Mouse (Mus musculus): ENCODE measurements at regions not wholly inside any gene's neighbourhood (a gene's known extent, or its start where the extent isn't known, plus 50 kb on each side); places are given as distances from the start of the nearest gene placed in this dataset.

DNA sequence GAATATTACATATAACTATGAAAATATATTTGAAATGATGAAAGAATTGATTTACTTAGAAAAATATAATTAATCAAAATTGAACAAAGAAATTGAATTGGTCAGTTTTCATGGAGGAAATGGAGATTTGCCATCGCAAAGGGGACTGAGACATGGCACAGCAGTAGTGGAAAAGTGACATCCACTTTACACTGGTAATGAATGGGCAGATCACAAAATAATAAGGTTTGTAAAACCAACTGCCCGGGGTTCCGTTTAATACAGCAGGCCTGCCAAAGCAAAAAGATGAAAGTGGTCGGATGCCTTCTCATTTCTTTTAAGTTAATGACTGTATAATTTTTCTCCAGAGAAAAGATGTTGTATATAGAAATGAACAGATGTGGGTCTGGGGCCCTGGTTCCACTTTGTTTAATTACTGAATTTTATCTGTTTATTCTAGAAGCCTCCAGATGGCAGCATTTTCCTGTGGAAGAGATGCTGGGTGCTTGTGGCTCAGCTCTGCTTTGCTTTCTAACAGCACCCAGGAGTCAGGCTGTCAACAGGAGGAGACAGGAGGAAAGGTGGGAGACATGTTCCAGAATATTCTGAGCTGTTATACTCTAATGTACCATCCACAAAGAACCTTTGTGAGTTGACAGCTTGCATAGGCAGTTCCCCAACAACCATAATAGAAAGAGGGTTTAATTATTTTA lies 75.6 kb upstream of the Fbxl17 start:
- H3K9me3 ChIP-seq (ENCODE audit: control insufficient read depth) = no peaks in the 10 kb centered on the region
- TF ChIP-seq CTCF (IDR thresholded peaks at IDR 0.05; ENCODE audit: low read depth) = peak; percentile 67
- no peaks in the 10 kb centered on the region for H3K27me3 ChIP-seq (replicated peaks; ENCODE audit: control insufficient read depth, insufficient read depth, low read length)
- 64% methylated on average over 4 of the region's 4 CpGs for WGBS
- H3K27ac ChIP-seq (ENCODE audit: low read depth, low read length) = no peak overlapping the region
- no peak overlapping the region for H3K4me3 ChIP-seq (ENCODE audit: low read depth, low read length)
- no peak for ATAC-seq
- H3K36me3 ChIP-seq (ENCODE audit: control insufficient read depth, insufficient read depth) = no peaks in the 10 kb centered on the region
- no peak overlapping the region for H3K9ac ChIP-seq (ENCODE audit: low read depth, low read length)
- no peak overlapping the region for H3K4me2 ChIP-seq (replicated peaks; ENCODE audit: low read depth)
- no peaks in the 10 kb centered on the region for H3K4me1 ChIP-seq (replicated peaks; ENCODE audit: control insufficient read depth, insufficient read depth, low read length)

DNA sequence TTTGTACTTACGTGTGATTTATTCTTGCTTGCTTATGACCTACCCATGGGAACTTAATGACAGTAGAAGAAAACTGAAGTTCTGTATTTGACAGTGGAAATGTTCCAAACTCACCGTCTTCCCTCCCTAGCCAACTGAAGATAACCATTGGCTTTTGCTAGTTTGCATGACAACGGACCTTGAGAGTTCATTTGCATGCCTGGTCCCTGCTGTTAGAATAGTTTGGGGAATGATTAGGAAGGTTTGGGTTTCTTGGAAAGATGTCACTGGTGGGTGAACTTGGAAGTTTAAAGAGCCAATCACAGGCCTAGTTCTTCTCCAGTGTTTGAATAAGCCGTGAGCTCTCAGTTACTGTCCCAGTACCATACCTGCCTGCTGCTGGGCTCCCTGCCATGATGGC lies 83.1 kb upstream of the Fbxl17 start:
- Histone ChIP-seq H3K27me3 (replicated peaks; ENCODE audit: control insufficient read depth, insufficient read depth, low read length) (no peaks in the 10 kb centered on the region), H3K36me3 (ENCODE audit: control insufficient read depth, insufficient read depth) (no peaks in the 10 kb centered on the region), H3K4me3 (ENCODE audit: low read depth, low read length) (no peak overlapping the region), H3K9me3 (ENCODE audit: control insufficient read depth) (no peaks in the 10 kb centered on the region), H3K9ac (ENCODE audit: low read depth, low read length) (no peak overlapping the region), H3K4me1 (replicated peaks; ENCODE audit: control insufficient read depth, insufficient read depth, low read length) (no peaks in the 10 kb centered on the region), H3K4me2 (replicated peaks; ENCODE audit: low read depth) (no peak overlapping the region), H3K27ac (ENCODE audit: low read depth, low read length) (no peak overlapping the region)
- TF ChIP-seq CTCF (IDR thresholded peaks at IDR 0.05; ENCODE audit: low read depth) = no peak
- WGBS = 79% methylated on average over 4 of the region's 4 CpGs
- ATAC-seq = no peak

DNA sequence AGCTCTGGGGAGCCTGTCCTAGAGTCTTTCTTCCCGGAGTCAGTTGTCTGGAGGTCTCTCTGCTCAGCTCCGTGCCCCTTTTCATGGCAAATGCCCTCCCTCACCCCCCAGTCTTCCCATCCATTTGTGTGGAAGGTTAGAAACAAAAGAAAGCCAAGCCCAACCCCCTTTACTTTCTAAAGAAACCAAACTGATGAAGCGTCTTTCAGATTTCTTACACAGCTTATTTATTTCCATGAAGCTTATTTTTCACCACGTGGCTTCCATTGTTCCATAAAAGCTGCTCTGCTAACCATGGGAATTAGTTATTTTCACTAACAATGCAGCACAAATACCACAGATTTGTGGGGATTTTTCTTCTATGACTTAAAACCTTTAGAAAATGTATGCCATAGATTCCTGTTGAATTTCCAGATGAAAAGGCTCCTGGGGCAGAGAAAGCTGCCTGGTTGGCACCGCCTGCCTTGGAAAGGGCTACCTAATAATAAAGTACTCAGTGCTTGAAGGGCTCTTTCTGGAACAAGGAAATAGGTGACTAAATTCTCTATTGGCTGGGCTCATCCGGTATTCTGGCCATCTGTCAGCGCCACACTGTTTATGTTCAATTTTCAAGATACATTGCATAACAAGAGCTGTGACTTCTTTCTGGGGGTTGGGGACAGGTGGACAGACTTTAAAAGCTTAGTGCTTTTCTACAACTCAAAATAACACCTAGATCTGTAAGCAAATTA lies 107.4 kb upstream of the Fbxl17 start:
- Histone ChIP-seq H3K4me2 (replicated peaks; ENCODE audit: low read depth) (no peak overlapping the region), H3K4me3 (ENCODE audit: low read depth, low read length) (no peak overlapping the region), H3K27ac (ENCODE audit: low read depth, low read length) (no peak overlapping the region), H3K27me3 (replicated peaks; ENCODE audit: control insufficient read depth, insufficient read depth, low read length) (no peaks in the 10 kb centered on the region), H3K9me3 (ENCODE audit: control insufficient read depth) (no peaks in the 10 kb centered on the region), H3K4me1 (replicated peaks; ENCODE audit: control insufficient read depth, insufficient read depth, low read length) (no peaks in the 10 kb centered on the region), H3K9ac (ENCODE audit: low read depth, low read length) (no peak overlapping the region), H3K36me3 (ENCODE audit: control insufficient read depth, insufficient read depth) (no peaks in the 10 kb centered on the region)
- TF ChIP-seq CTCF (IDR thresholded peaks at IDR 0.05; ENCODE audit: low read depth) = no peak
- no peak for ATAC-seq
- 64% methylated on average over 7 of the region's 7 CpGs for WGBS

DNA sequence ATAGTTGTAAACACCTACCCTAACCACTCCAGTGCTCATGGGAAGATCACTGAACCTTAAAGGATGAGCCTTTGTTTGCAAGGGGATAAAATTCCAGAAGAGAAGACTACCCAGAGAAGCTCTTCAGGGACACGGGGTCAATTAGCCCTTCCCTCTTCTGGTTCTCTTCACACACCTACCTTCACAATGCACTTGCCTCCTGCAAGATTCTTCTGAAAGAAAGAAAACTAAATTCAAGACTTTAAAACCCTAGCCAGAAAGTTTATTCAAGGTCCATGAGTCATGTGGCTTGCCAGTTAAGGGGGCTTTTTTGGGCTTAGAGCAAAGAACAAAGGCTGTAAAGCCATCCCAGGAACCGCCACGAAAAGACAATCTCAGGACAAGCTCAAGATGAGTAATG lies 122.9 kb upstream of the Fbxl17 start:
- Histone ChIP-seq H3K9me3 (ENCODE audit: control insufficient read depth) (no peaks in the 10 kb centered on the region), H3K9ac (ENCODE audit: low read depth, low read length) (no peak overlapping the region), H3K4me2 (replicated peaks; ENCODE audit: low read depth) (no peak overlapping the region), H3K36me3 (ENCODE audit: control insufficient read depth, insufficient read depth) (no peaks in the 10 kb centered on the region), H3K27me3 (replicated peaks; ENCODE audit: control insufficient read depth, insufficient read depth, low read length) (no peaks in the 10 kb centered on the region), H3K27ac (ENCODE audit: low read depth, low read length) (no peak overlapping the region), H3K4me3 (ENCODE audit: low read depth, low read length) (no peak overlapping the region), H3K4me1 (replicated peaks; ENCODE audit: control insufficient read depth, insufficient read depth, low read length) (no peaks in the 10 kb centered on the region)
- no peak for ATAC-seq
- WGBS = 23% methylated on average over 3 of the region's 3 CpGs
- TF ChIP-seq CTCF (IDR thresholded peaks at IDR 0.05; ENCODE audit: low read depth) = no peak

DNA sequence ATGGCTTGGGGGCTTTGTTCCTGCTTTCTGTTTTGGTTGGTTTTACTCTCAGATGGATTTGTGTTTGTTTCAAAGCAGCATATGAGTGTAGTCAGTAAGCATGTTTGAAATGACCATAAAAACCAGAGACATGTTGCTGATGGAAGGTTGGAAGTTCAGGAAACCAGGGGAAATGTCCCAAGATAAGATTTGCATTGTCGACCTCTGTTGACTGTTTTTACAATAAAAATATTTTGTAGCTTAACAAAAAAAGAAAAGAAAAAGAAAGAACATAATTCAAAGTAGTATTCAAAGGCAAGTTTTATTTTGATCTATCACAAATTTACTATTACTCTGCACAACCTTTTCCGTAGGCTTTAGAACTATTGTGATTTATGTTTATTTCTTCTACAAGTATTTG lies 137.8 kb upstream of the Fbxl17 start:
- no peak overlapping the region for H3K27ac ChIP-seq (ENCODE audit: low read depth, low read length)

DNA sequence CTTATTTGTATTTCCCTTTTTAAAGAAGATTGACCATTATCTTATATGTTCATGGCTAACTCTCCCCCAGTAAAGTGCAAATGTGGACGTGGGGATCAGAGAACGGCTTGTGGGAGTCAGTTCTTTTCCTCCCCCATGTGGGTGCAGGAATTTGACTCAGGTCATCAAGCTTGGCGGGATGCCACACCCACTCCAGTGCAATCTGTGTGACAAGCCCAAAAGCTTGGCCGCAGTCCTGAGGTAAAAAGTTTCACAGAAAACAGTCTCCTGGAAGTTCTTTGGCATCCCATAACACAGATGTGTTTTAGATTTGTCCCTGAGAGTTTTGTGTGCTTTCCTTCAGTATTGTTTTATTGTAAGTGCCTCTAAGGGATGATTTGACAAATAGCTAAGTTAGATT lies 144.6 kb upstream of the Fbxl17 start:
- H3K27me3 ChIP-seq (replicated peaks; ENCODE audit: control insufficient read depth, insufficient read depth, low read length) = no peaks in the 10 kb centered on the region
- TF ChIP-seq CTCF (IDR thresholded peaks at IDR 0.05; ENCODE audit: low read depth) = no peak
- no peak for ATAC-seq
- WGBS = 86% methylated on average over 4 of the region's 4 CpGs
- no peaks in the 10 kb centered on the region for H3K9me3 ChIP-seq (ENCODE audit: control insufficient read depth)
- H3K9ac ChIP-seq (ENCODE audit: low read depth, low read length) = no peak overlapping the region
- H3K36me3 ChIP-seq (ENCODE audit: control insufficient read depth, insufficient read depth) = no peaks in the 10 kb centered on the region
- no peaks in the 10 kb centered on the region for H3K4me1 ChIP-seq (replicated peaks; ENCODE audit: control insufficient read depth, insufficient read depth, low read length)
- H3K27ac ChIP-seq (ENCODE audit: low read depth, low read length) = no peak overlapping the region
- H3K4me3 ChIP-seq (ENCODE audit: low read depth, low read length) = no peak overlapping the region
- H3K4me2 ChIP-seq (replicated peaks; ENCODE audit: low read depth) = no peak overlapping the region

More for the DNA sequence above, 137.8 kb upstream of the Fbxl17 start:
- TF ChIP-seq CTCF (IDR thresholded peaks at IDR 0.05; ENCODE audit: low read depth) = no peak
- no peaks in the 10 kb centered on the region for H3K9me3 ChIP-seq (ENCODE audit: control insufficient read depth)
- no peaks in the 10 kb centered on the region for H3K4me1 ChIP-seq (replicated peaks; ENCODE audit: control insufficient read depth, insufficient read depth, low read length)
- H3K9ac ChIP-seq (ENCODE audit: low read depth, low read length) = no peak overlapping the region
- WGBS = 76% methylated on average over 2 of the region's 2 CpGs
- ATAC-seq = no peak
- H3K4me2 ChIP-seq (replicated peaks; ENCODE audit: low read depth) = no peak overlapping the region
- no peak overlapping the region for H3K4me3 ChIP-seq (ENCODE audit: low read depth, low read length)
- no peaks in the 10 kb centered on the region for H3K27me3 ChIP-seq (replicated peaks; ENCODE audit: control insufficient read depth, insufficient read depth, low read length)
- H3K36me3 ChIP-seq (ENCODE audit: control insufficient read depth, insufficient read depth) = no peaks in the 10 kb centered on the region

Measured in intestine, postnatal 0 days (tissue).